Mouse (Mus musculus): ENCODE results near the gene Npepps. TPM values are rescaled to one million over a fixed set of nuclear protein-coding genes. Genes with fewer than 3 reads are reported as not detected.
"Not testable (repeated sequence)": the region's sequence is repeated elsewhere in the genome, so short reads cannot be mapped to it uniquely, and the experiment has no call there.

Npepps gene
- polyA plus RNA-seq, 1 experiment from 2014 or later, result 108 TPM

GRCm38 (mm10) chr11:97273613-97274012 lies 6.8 kb downstream of the Npepps start:
- Histone ChIP-seq H3K4me3 (no peak overlapping the region), H3K4me2 (no peak overlapping the region), H3K36me3 (no peaks in the 10 kb centered on the region), H3K27ac (no peak overlapping the region), H3K9ac (no peak overlapping the region), H3K9me3 (no peaks in the 10 kb centered on the region), H3K27me3 (no peaks in the 10 kb centered on the region), H3K4me1 (peaks cover 6% of the 10 kb centered on the region)
- 82% methylated on average over 5 of the region's 5 CpGs for WGBS
- ATAC-seq (ENCODE audit: insufficient number of reproducible peaks, low FRiP score, low TSS enrichment, low read depth), result no peak

GRCm38 (mm10) chr11:97272835-97273234 lies 7.6 kb downstream of the Npepps start:
- WGBS, result 84% methylated on average over 4 of the region's 4 CpGs
- Histone ChIP-seq H3K36me3 (no peaks in the 10 kb centered on the region), H3K27me3 (no peaks in the 10 kb centered on the region), H3K27ac (no peak overlapping the region), H3K9ac (no peak overlapping the region), H3K9me3 (no peaks in the 10 kb centered on the region), H3K4me3 (no peak overlapping the region), H3K4me2 (no peak overlapping the region), H3K4me1 (no peaks in the 10 kb centered on the region)
- ATAC-seq (ENCODE audit: insufficient number of reproducible peaks, low FRiP score, low TSS enrichment, low read depth), result no peak

GRCm38 (mm10) chr11:97270004-97270403 lies 10.4 kb downstream of the Npepps start:
- H3K9me3 ChIP-seq; H3K4me2 ChIP-seq; H3K4me3 ChIP-seq; H3K9ac ChIP-seq; H3K27ac ChIP-seq; H3K27me3 ChIP-seq; H3K4me1 ChIP-seq; ATAC-seq (ENCODE audit: insufficient number of reproducible peaks, low FRiP score, low TSS enrichment, low read depth): not testable (repeated sequence)
- peaks cover 12% of the 10 kb centered on the region for H3K36me3 ChIP-seq
- WGBS, result 76% methylated on average over 2 of the region's 2 CpGs

- H3K36me3 ChIP-seq, result peaks cover 16% of the 10 kb centered on the region
- H3K9ac ChIP-seq; H3K4me1 ChIP-seq; H3K27me3 ChIP-seq; H3K9me3 ChIP-seq; H3K4me3 ChIP-seq; H3K27ac ChIP-seq; ATAC-seq (ENCODE audit: insufficient number of reproducible peaks, low FRiP score, low TSS enrichment, low read depth); H3K4me2 ChIP-seq: not testable (repeated sequence)
- WGBS, result 93% methylated on average over 1 of the region's 1 CpGs
Observed at GRCm38 (mm10) chr11:97266544-97266943, 13.9 kb downstream of the Npepps start.

GRCm38 (mm10) chr11:97249649-97250048 lies 30.8 kb downstream of the Npepps start:
- not testable (repeated sequence) for H3K4me3 ChIP-seq; H3K4me1 ChIP-seq; H3K9me3 ChIP-seq; H3K27ac ChIP-seq; H3K9ac ChIP-seq; H3K4me2 ChIP-seq; H3K27me3 ChIP-seq; ATAC-seq (ENCODE audit: insufficient number of reproducible peaks, low FRiP score, low TSS enrichment, low read depth)
- WGBS, result 87% methylated on average over 1 of the region's 1 CpGs
- H3K36me3 ChIP-seq, result peaks cover 37% of the 10 kb centered on the region

GRCm38 (mm10) chr11:97246510-97247159 lies 33.8 kb downstream of the Npepps start:
- H3K4me2 ChIP-seq, result no peak overlapping the region
- H3K4me1 ChIP-seq, result no peaks in the 10 kb centered on the region
- no peak overlapping the region for H3K9ac ChIP-seq
- H3K9me3 ChIP-seq, result no peaks in the 10 kb centered on the region
- peaks cover 41% of the 10 kb centered on the region for H3K36me3 ChIP-seq
- WGBS, result 91% methylated on average over 10 of the region's 10 CpGs
- ATAC-seq (ENCODE audit: insufficient number of reproducible peaks, low FRiP score, low TSS enrichment, low read depth), result no peak
- no peak overlapping the region for H3K27ac ChIP-seq
- H3K27me3 ChIP-seq, result no peaks in the 10 kb centered on the region
- no peak overlapping the region for H3K4me3 ChIP-seq

GRCm38 (mm10) chr11:97241321-97241720 lies 39.1 kb downstream of the Npepps start:
- H3K4me2 ChIP-seq, result no peak overlapping the region
- no peaks in the 10 kb centered on the region for H3K27me3 ChIP-seq
- no peaks in the 10 kb centered on the region for H3K4me1 ChIP-seq
- no peak overlapping the region for H3K4me3 ChIP-seq
- ATAC-seq (ENCODE audit: insufficient number of reproducible peaks, low FRiP score, low TSS enrichment, low read depth), result no peak
- H3K27ac ChIP-seq, result no peak overlapping the region
- no peaks in the 10 kb centered on the region for H3K9me3 ChIP-seq
- no peak overlapping the region for H3K9ac ChIP-seq
- peaks cover 48% of the 10 kb centered on the region for H3K36me3 ChIP-seq
- WGBS, result 86% methylated on average over 7 of the region's 7 CpGs

- no peaks in the 10 kb centered on the region for H3K4me1 ChIP-seq
- 90% methylated on average over 2 of the region's 2 CpGs for WGBS
- H3K4me3 ChIP-seq, result no peak overlapping the region
- H3K4me2 ChIP-seq, result no peak overlapping the region
- H3K27ac ChIP-seq, result no peak overlapping the region
- no peaks in the 10 kb centered on the region for H3K9me3 ChIP-seq
- H3K9ac ChIP-seq, result no peak overlapping the region
- H3K36me3 ChIP-seq, result peaks cover 55% of the 10 kb centered on the region
- H3K27me3 ChIP-seq, result no peaks in the 10 kb centered on the region
- ATAC-seq (ENCODE audit: insufficient number of reproducible peaks, low FRiP score, low TSS enrichment, low read depth), result no peak
Observed at GRCm38 (mm10) chr11:97237976-97238375, 42.5 kb downstream of the Npepps start.

- Histone ChIP-seq H3K4me2 (no peak overlapping the region), H3K9ac (no peak overlapping the region), H3K9me3 (no peaks in the 10 kb centered on the region), H3K4me3 (no peak overlapping the region), H3K36me3 (peaks cover 73% of the 10 kb centered on the region), H3K4me1 (no peaks in the 10 kb centered on the region), H3K27me3 (no peaks in the 10 kb centered on the region), H3K27ac (no peak overlapping the region)
- WGBS, result 86% methylated on average over 5 of the region's 5 CpGs
- ATAC-seq (ENCODE audit: insufficient number of reproducible peaks, low FRiP score, low TSS enrichment, low read depth), result no peak
Observed at GRCm38 (mm10) chr11:97232436-97232835, 48.0 kb downstream of the Npepps start.

- no peaks in the 10 kb centered on the region for H3K27me3 ChIP-seq
- no peak overlapping the region for H3K9ac ChIP-seq
- no peak overlapping the region for H3K4me3 ChIP-seq
- no peak overlapping the region for H3K27ac ChIP-seq
- 79% methylated on average over 2 of the region's 2 CpGs for WGBS
- H3K4me2 ChIP-seq, result no peak overlapping the region
- H3K36me3 ChIP-seq, result peaks cover 78% of the 10 kb centered on the region
- no peaks in the 10 kb centered on the region for H3K9me3 ChIP-seq
- ATAC-seq (ENCODE audit: insufficient number of reproducible peaks, low FRiP score, low TSS enrichment, low read depth), result no peak
- no peaks in the 10 kb centered on the region for H3K4me1 ChIP-seq
Observed at GRCm38 (mm10) chr11:97229396-97229795, 51.0 kb downstream of the Npepps start.

- no peak overlapping the region for H3K27ac ChIP-seq
- no peak overlapping the region for H3K9ac ChIP-seq
- ATAC-seq (ENCODE audit: insufficient number of reproducible peaks, low FRiP score, low TSS enrichment, low read depth), result no peak
- WGBS, result 86% methylated on average over 7 of the region's 7 CpGs
- H3K4me3 ChIP-seq, result no peak overlapping the region
- H3K27me3 ChIP-seq, result no peaks in the 10 kb centered on the region
- no peaks in the 10 kb centered on the region for H3K4me1 ChIP-seq
- H3K9me3 ChIP-seq, result no peaks in the 10 kb centered on the region
- peaks cover 77% of the 10 kb centered on the region for H3K36me3 ChIP-seq
- H3K4me2 ChIP-seq, result no peak overlapping the region
Observed at GRCm38 (mm10) chr11:97228985-97229384, 51.5 kb downstream of the Npepps start.

- Histone ChIP-seq H3K4me3 (no peak overlapping the region), H3K27me3 (no peaks in the 10 kb centered on the region), H3K36me3 (peaks cover 78% of the 10 kb centered on the region), H3K9me3 (no peaks in the 10 kb centered on the region), H3K4me2 (no peak overlapping the region), H3K27ac (no peak overlapping the region), H3K4me1 (no peaks in the 10 kb centered on the region), H3K9ac (no peak overlapping the region)
- no peak for ATAC-seq (ENCODE audit: insufficient number of reproducible peaks, low FRiP score, low TSS enrichment, low read depth)
- 93% methylated on average over 1 of the region's 1 CpGs for WGBS
Observed at GRCm38 (mm10) chr11:97226131-97226530, 54.3 kb downstream of the Npepps start.

- H3K27ac ChIP-seq, result no peak overlapping the region
- no peaks in the 10 kb centered on the region for H3K9me3 ChIP-seq
- no peaks in the 10 kb centered on the region for H3K27me3 ChIP-seq
- no peak overlapping the region for H3K4me2 ChIP-seq
- peaks cover 76% of the 10 kb centered on the region for H3K36me3 ChIP-seq
- no peak overlapping the region for H3K4me3 ChIP-seq
- no peak overlapping the region for H3K9ac ChIP-seq
- H3K4me1 ChIP-seq, result no peaks in the 10 kb centered on the region
- no peak for ATAC-seq (ENCODE audit: insufficient number of reproducible peaks, low FRiP score, low TSS enrichment, low read depth)
- 75% methylated on average over 3 of the region's 3 CpGs for WGBS
Observed at GRCm38 (mm10) chr11:97223485-97223884, 57.0 kb downstream of the Npepps start.
